Mouse (Mus musculus): Measurements from ENCODE around the gene Spaar. TPM values are rescaled to one million over a fixed set of nuclear protein-coding genes. Genes with fewer than 3 reads are reported as not detected.

Spaar gene
- polyA plus RNA-seq, 1 experiment: 0.02 TPM

DNA sequence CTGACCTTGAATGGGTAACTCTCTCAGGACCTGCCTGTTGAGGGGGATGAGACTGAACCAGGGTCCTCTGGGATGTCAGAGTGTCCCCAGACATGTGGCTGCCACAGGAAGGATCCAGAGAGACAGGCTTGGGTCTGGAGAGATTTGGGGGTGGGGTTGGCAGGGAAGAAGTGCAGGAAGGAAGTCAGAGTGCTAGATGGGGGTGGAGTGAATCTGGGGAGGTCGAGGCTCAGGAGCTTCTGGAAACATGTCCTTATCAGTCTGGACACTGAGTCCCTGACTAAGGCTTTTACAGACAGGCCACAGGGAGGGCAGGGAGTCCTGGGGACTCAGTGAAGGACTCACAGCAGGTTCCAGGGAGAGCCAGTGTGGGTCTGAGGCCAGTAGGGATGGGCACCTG is 2.3 kb downstream of the Spaar start:
- Histone ChIP-seq H3K27me3 (ENCODE audit: control insufficient read depth, insufficient read depth, insufficient read length) (no peaks in the 10 kb centered on the region), H3K4me3 (no peak overlapping the region), H3K4me2 (ENCODE audit: low read depth) (no peak overlapping the region), H3K36me3 (ENCODE audit: control insufficient read depth, insufficient read depth) (no peaks in the 10 kb centered on the region), H3ac (ENCODE audit: control insufficient read depth, insufficient read length) (no peak overlapping the region), H3K79me2 (ENCODE audit: control insufficient read depth, insufficient read depth) (no peaks in the 10 kb centered on the region)
- TF ChIP-seq MYOD1 (IDR thresholded peaks at IDR 0.05; ENCODE audit: control insufficient read depth in 1 of 3, insufficient read length in 2 of 3, low read depth in 2 of 3): no peak
- TF ChIP-seq SRF (IDR thresholded peaks at IDR 0.05; ENCODE audit: control insufficient read depth, insufficient read length, low read depth): no peak
- TF ChIP-seq REST (IDR thresholded peaks at IDR 0.05; ENCODE audit: insufficient read depth, insufficient read length): no peak
- TF ChIP-seq POLR2A (IDR thresholded peaks at IDR 0.05; ENCODE audit: insufficient read length, low read depth): no peak
- TF ChIP-seq MAX (IDR thresholded peaks at IDR 0.05; ENCODE audit: low read depth): no peak
- no peak for TF ChIP-seq USF1 (IDR thresholded peaks at IDR 0.05; ENCODE audit: low read depth)
- TF ChIP-seq E2F4 (IDR thresholded peaks at IDR 0.05; ENCODE audit: insufficient read depth): no peak
- no peak for TF ChIP-seq TCF3 (IDR thresholded peaks at IDR 0.05; ENCODE audit: insufficient read length, low read depth)
- TF ChIP-seq POLR2AphosphoS2 (IDR thresholded peaks at IDR 0.05; ENCODE audit: insufficient read length, low read depth): no peak
- TF ChIP-seq TCF12 (IDR thresholded peaks at IDR 0.05; ENCODE audit: insufficient read depth, poor library complexity, severe bottlenecking): no peak
- no peak for TF ChIP-seq CEBPB (IDR thresholded peaks at IDR 0.05; ENCODE audit: insufficient read depth, poor library complexity, severe bottlenecking)
- TF ChIP-seq MYOG (IDR thresholded peaks at IDR 0.05; ENCODE audit: control insufficient read depth in 1 of 3, insufficient read depth in 1 of 3, insufficient read length in 2 of 3, low read depth in 2 of 3): no peak

- H3K4me3 ChIP-seq: no peak overlapping the region
- no peak overlapping the region for H3ac ChIP-seq (ENCODE audit: control insufficient read depth, insufficient read length)
- H3K79me2 ChIP-seq (ENCODE audit: control insufficient read depth, insufficient read depth): no peaks in the 10 kb centered on the region
- no peak overlapping the region for H3K4me2 ChIP-seq (ENCODE audit: low read depth)
- no peak for TF ChIP-seq TCF3 (IDR thresholded peaks at IDR 0.05; ENCODE audit: insufficient read length, low read depth)
- TF ChIP-seq REST (IDR thresholded peaks at IDR 0.05; ENCODE audit: insufficient read depth, insufficient read length): no peak
- TF ChIP-seq MYOD1 (IDR thresholded peaks at IDR 0.05; ENCODE audit: control insufficient read depth in 1 of 3, insufficient read length in 2 of 3, low read depth in 2 of 3): no peak
- no peak for TF ChIP-seq CEBPB (IDR thresholded peaks at IDR 0.05; ENCODE audit: insufficient read depth, poor library complexity, severe bottlenecking)
- no peak for TF ChIP-seq POLR2AphosphoS2 (IDR thresholded peaks at IDR 0.05; ENCODE audit: insufficient read length, low read depth)
- TF ChIP-seq MYOG (IDR thresholded peaks at IDR 0.05; ENCODE audit: control insufficient read depth in 1 of 3, insufficient read depth in 1 of 3, insufficient read length in 2 of 3, low read depth in 2 of 3): no peak
- TF ChIP-seq MAX (IDR thresholded peaks at IDR 0.05; ENCODE audit: low read depth): no peak
- no peak for TF ChIP-seq USF1 (IDR thresholded peaks at IDR 0.05; ENCODE audit: low read depth)
- TF ChIP-seq POLR2A (IDR thresholded peaks at IDR 0.05; ENCODE audit: insufficient read length, low read depth): no peak
- no peaks in the 10 kb centered on the region for H3K27me3 ChIP-seq (ENCODE audit: control insufficient read depth, insufficient read depth, insufficient read length)
- no peaks in the 10 kb centered on the region for H3K36me3 ChIP-seq (ENCODE audit: control insufficient read depth, insufficient read depth)
Observed at GRCm38 (mm10) chr4:43733186-43733585, 3.4 kb downstream of the Spaar start.

- H3K36me3 ChIP-seq (ENCODE audit: control insufficient read depth, insufficient read depth): no peaks in the 10 kb centered on the region
- H3ac ChIP-seq (ENCODE audit: control insufficient read depth, insufficient read length): no peak overlapping the region
- H3K27me3 ChIP-seq (ENCODE audit: control insufficient read depth, insufficient read depth, insufficient read length): no peaks in the 10 kb centered on the region
- no peak overlapping the region for H3K4me2 ChIP-seq (ENCODE audit: low read depth)
- no peak overlapping the region for H3K4me3 ChIP-seq
- H3K79me2 ChIP-seq (ENCODE audit: control insufficient read depth, insufficient read depth): no peaks in the 10 kb centered on the region
- TF ChIP-seq MAX (IDR thresholded peaks at IDR 0.05; ENCODE audit: low read depth): no peak
- no peak for TF ChIP-seq TCF3 (IDR thresholded peaks at IDR 0.05; ENCODE audit: insufficient read length, low read depth)
- no peak for TF ChIP-seq TCF12 (IDR thresholded peaks at IDR 0.05; ENCODE audit: insufficient read depth, poor library complexity, severe bottlenecking)
- no peak for TF ChIP-seq POLR2AphosphoS2 (IDR thresholded peaks at IDR 0.05; ENCODE audit: insufficient read length, low read depth)
- no peak for TF ChIP-seq POLR2A (IDR thresholded peaks at IDR 0.05; ENCODE audit: insufficient read length, low read depth)
- no peak for TF ChIP-seq CEBPB (IDR thresholded peaks at IDR 0.05; ENCODE audit: insufficient read depth, poor library complexity, severe bottlenecking)
- TF ChIP-seq SRF (IDR thresholded peaks at IDR 0.05; ENCODE audit: control insufficient read depth, insufficient read length, low read depth): no peak
- TF ChIP-seq MYOG (IDR thresholded peaks at IDR 0.05; ENCODE audit: control insufficient read depth in 1 of 3, insufficient read depth in 1 of 3, insufficient read length in 2 of 3, low read depth in 2 of 3): no peak
- TF ChIP-seq REST (IDR thresholded peaks at IDR 0.05; ENCODE audit: insufficient read depth, insufficient read length): no peak
- TF ChIP-seq MYOD1 (IDR thresholded peaks at IDR 0.05; ENCODE audit: control insufficient read depth in 1 of 3, insufficient read length in 2 of 3, low read depth in 2 of 3): no peak
- no peak for TF ChIP-seq USF1 (IDR thresholded peaks at IDR 0.05; ENCODE audit: low read depth)
- TF ChIP-seq E2F4 (IDR thresholded peaks at IDR 0.05; ENCODE audit: insufficient read depth): no peak
Observed at GRCm38 (mm10) chr4:43737144-43737543, 7.3 kb downstream of the Spaar start.

- TF ChIP-seq USF1 (IDR thresholded peaks at IDR 0.05; ENCODE audit: low read depth) (no peak), SRF (IDR thresholded peaks at IDR 0.05; ENCODE audit: control insufficient read depth, insufficient read length, low read depth) (no peak), CEBPB (IDR thresholded peaks at IDR 0.05; ENCODE audit: insufficient read depth, poor library complexity, severe bottlenecking) (no peak), POLR2AphosphoS2 (IDR thresholded peaks at IDR 0.05; ENCODE audit: insufficient read length, low read depth) (no peak), MYOD1 (IDR thresholded peaks at IDR 0.05; ENCODE audit: control insufficient read depth in 1 of 3, insufficient read length in 2 of 3, low read depth in 2 of 3) (no peak)
- Histone ChIP-seq H3K79me2 (ENCODE audit: control insufficient read depth, insufficient read depth) (no peaks in the 10 kb centered on the region), H3K4me3 (no peak overlapping the region), H3K27me3 (ENCODE audit: control insufficient read depth, insufficient read depth, insufficient read length) (no peaks in the 10 kb centered on the region), H3K36me3 (ENCODE audit: control insufficient read depth, insufficient read depth) (no peaks in the 10 kb centered on the region), H3K4me2 (ENCODE audit: low read depth) (no peak overlapping the region), H3ac (ENCODE audit: control insufficient read depth, insufficient read length) (no peak overlapping the region)
Observed at GRCm38 (mm10) chr4:43738989-43739674, 9.3 kb downstream of the Spaar start.

Data from myocyte (in vitro differentiated cells).